Comparison of ENCODE assay signal across 9 mouse cellular contexts in genomic region chr4:107108291-107108731, GRCm38 (mm10). TPM values are rescaled to one million over a fixed set of nuclear protein-coding genes. Genes with fewer than 3 reads are reported as not detected.
A peak's percentile ranks its signal among the peaks of the same experiment; 100 is the strongest.
DNase-seq lines count a peak whose midpoint lies in the region; ATAC-seq and TF ChIP-seq lines count a peak whose summit lies in the region.
"Had no signal": no experiment of that assay in that cellular context is flagged by ENCODE, and none has a peak within 500 bp of the region (broad histone marks: within the 10 kb centered on the region; RNA-seq: fewer than 3 reads in every experiment).

No protein-coding gene starts in this region.

- ATAC-seq in kidney, postnatal 0 days (replicated peaks; ENCODE audit: low FRiP score, low read depth): peak; percentile 77
- ATAC-seq in embryonic facial prominence, embryonic 12.5 days (ENCODE audit: insufficient number of reproducible peaks, insufficient read depth, low FRiP score, low TSS enrichment): no peak

- H3K27ac ChIP-seq in kidney, postnatal 0 days: no peak overlapping the region
- peak overlapping the region; percentile 58; the same call in 1 of the 2 replicates for H3K27ac ChIP-seq in embryonic facial prominence, embryonic 12.5 days

- H3K27me3 ChIP-seq in kidney, postnatal 0 days (ENCODE audit: insufficient read depth, low read length): no peaks in the 10 kb centered on the region
- H3K27me3 ChIP-seq in embryonic facial prominence, embryonic 12.5 days: no peaks in the 10 kb centered on the region

- peaks cover 8% of the 10 kb centered on the region; the same call in 1 of the 2 replicates for H3K4me1 ChIP-seq in kidney, postnatal 0 days (replicated peaks; ENCODE audit: insufficient read depth, low read length)
- H3K4me1 ChIP-seq in embryonic facial prominence, embryonic 12.5 days: peaks cover 8% of the 10 kb centered on the region; the same call in 1 of the 2 replicates

- intact Hi-C loops in gastrocnemius, postnatal 36 days (cut with DNase I): no loop called here

- H3K9me3 ChIP-seq in kidney, postnatal 0 days (replicated peaks; ENCODE audit: low read length): no peaks in the 10 kb centered on the region
- H3K9me3 ChIP-seq in embryonic facial prominence, embryonic 12.5 days: no peaks in the 10 kb centered on the region

- no peak for TF ChIP-seq CTCF in kidney, postnatal 0 days (IDR thresholded peaks at IDR 0.05; ENCODE audit: low read depth)

- H3K4me3 ChIP-seq in kidney, postnatal 0 days (replicated peaks; ENCODE audit: low read depth, low read length): no peak overlapping the region
- no peak overlapping the region for H3K4me3 ChIP-seq in embryonic facial prominence, embryonic 12.5 days

- peak; percentile 79 for DNase-seq in kidney, postnatal 0 days (ENCODE audit: low spot score)
- no peak for DNase-seq in kidney, adult 18-20 months
- DNase-seq in ZHBTc4 (ENCODE audit: low read depth, low spot score): peak; percentile 54
- DNase-seq in mesoderm, embryonic 11.5 days (ENCODE audit: low read depth, low spot score): peak; percentile 80
- no peak for DNase-seq in spleen, postnatal 4 days (ENCODE audit: low spot score in 2 of 2)
- DNase-seq in gastrocnemius, postnatal 36 days: no peak
- DNase-seq in Muller cell, postnatal 12 days (ENCODE audit: inconsistent ontology term): no peak

- WGBS in kidney, postnatal 0 days: 13% methylated on average over 13 of the region's 13 CpGs
- 45% methylated on average over 13 of the region's 13 CpGs for WGBS in embryonic facial prominence, embryonic 12.5 days

- H3K36me3 ChIP-seq in kidney, postnatal 0 days (ENCODE audit: insufficient read depth, low read length): no peaks in the 10 kb centered on the region
- H3K36me3 ChIP-seq in embryonic facial prominence, embryonic 12.5 days: no peaks in the 10 kb centered on the region

- peak overlapping the region; percentile 40; the same call in 1 of the 2 replicates for H3K9ac ChIP-seq in kidney, postnatal 0 days (ENCODE audit: low read depth, low read length)
- no peak overlapping the region for H3K9ac ChIP-seq in embryonic facial prominence, embryonic 12.5 days

- peak overlapping the region; percentile 30; the same call in 1 of the 2 replicates for H3K4me2 ChIP-seq in kidney, postnatal 0 days (ENCODE audit: low read length)
- H3K4me2 ChIP-seq in embryonic facial prominence, embryonic 12.5 days (replicated peaks): no peak overlapping the region

RNA-seq across cellular contexts. Expression of gene Cdcp2, which starts 11.6 kb away (rescaled TPM):
- polyA plus RNA-seq in kidney, postnatal 0 days (2015; fragmentation: Nextera tagmentation; extraction: Ambion mirVana): 0.09 and 0.10 TPM in 2 replicates
- 0.08 TPM in 2 replicates for polyA plus RNA-seq in embryonic facial prominence, embryonic 12.5 days (2016; fragmentation: Nextera tagmentation; extraction: Ambion mirVana)
- not detected for total RNA-seq in gastrocnemius, postnatal 36 days (2021)
- total RNA-seq: left cerebral cortex, postnatal 25 days had no signal

RNA-seq across cellular contexts. Expression of gene Cyb5rl, which starts 41.5 kb away (rescaled TPM):
- polyA plus RNA-seq in kidney, postnatal 0 days (2015; fragmentation: Nextera tagmentation; extraction: Ambion mirVana): 15.0 and 17.4 TPM in 2 replicates
- polyA plus RNA-seq in embryonic facial prominence, embryonic 12.5 days (2016; fragmentation: Nextera tagmentation; extraction: Ambion mirVana): 4.6 and 5.9 TPM in 2 replicates
- 10 to 100 TPM; 15.3 to 17.7 TPM for total RNA-seq in gastrocnemius, postnatal 36 days (2021)

RNA-seq across cellular contexts. Expression of gene Mrpl37, which starts 41.6 kb away (rescaled TPM):
- polyA plus RNA-seq in kidney, postnatal 0 days (2015; fragmentation: Nextera tagmentation; extraction: Ambion mirVana): 94.1 and 99.7 TPM in 2 replicates
- 96.9 and 100 TPM in 2 replicates for polyA plus RNA-seq in embryonic facial prominence, embryonic 12.5 days (2016; fragmentation: Nextera tagmentation; extraction: Ambion mirVana)
- 10 to 100 TPM; 89.9 to 90.5 TPM for total RNA-seq in gastrocnemius, postnatal 36 days (2021)

Comparison
In these comparisons a context has a peak if more than half of its experiments do, and no peak if none do; other contexts are left out.
1. DNase-seq: peak in kidney, postnatal 0 days (single experiment), ZHBTc4 (single experiment) and mesoderm, embryonic 11.5 days (single experiment); none in kidney, adult 18-20 months (single experiment), spleen, postnatal 4 days (0 of 2), gastrocnemius, postnatal 36 days (0 of 2) and Muller cell, postnatal 12 days (single experiment).